Mouse (Mus musculus): ENCODE measurements around the gene Otud7b. TPM values are rescaled to one million over a fixed set of nuclear protein-coding genes. Genes with fewer than 3 reads are reported as not detected.

Gene Otud7b
- polyA plus RNA-seq, 1 experiment = 11.5 TPM

DNA sequence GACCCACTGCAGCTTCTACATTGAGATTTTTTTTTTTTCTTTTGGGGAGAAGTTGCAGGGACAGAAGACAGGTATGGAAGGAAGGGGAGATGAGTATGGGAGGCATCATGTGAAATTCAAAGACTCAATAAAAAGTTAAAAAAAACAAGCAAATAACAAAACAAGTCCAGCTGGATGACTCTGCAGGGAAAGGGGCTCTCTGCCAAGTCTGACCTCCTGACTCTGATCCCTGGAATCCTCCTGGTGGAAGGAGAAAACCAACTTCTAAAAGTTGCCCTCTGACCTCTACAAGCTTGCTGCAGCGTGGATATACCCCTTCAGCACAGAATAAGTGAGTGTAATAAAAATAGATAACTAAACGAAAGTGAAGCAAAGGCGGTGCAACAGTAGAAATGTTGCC, 25.6 kb upstream of the Otud7b start:
- TF ChIP-seq GATA1 (IDR thresholded peaks at IDR 0.05; ENCODE audit: low read length) = no peak

DNA sequence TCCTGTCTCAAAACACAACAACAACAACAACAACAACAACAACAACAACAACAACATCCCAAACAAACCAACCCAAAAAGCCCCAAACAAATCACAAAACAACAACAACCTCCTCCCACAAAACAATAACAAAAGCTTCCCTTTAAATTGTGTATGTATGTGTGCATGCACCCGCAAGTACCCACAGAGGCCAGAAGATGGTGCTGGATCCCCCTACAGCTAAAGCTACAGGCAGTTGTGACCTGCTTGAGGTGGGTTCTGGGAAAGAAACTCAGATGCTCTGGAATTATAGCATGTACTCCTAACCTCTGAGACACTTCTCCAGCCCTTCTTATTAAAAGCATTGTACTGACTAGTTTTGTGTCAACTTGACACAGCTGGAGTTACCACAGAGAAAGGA, 23.3 kb upstream of the Otud7b start:
- no peak for TF ChIP-seq GATA1 (IDR thresholded peaks at IDR 0.05; ENCODE audit: low read length)

DNA sequence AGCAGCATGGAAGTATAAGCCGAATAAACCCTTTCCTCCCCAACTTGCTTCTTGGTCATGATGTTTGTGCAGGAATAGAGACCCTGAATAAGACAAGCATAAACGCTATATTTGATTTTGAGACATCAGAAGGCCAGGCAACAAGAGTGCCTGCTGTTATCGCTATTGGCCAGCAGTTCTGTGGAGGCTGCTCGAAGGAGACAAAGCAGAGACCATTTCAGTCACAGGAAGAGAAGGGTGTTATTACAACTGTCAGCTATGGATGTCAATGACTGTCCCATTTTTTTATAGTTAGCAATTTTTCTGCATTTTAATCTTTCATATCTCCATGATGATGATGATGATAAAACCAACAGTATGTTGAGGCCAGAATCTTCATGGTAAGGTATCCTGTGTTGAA, 22.7 kb upstream of the Otud7b start:
- no peak for TF ChIP-seq GATA1 (IDR thresholded peaks at IDR 0.05; ENCODE audit: low read length)

GRCm38 (mm10) chr3:96082100-96082499, 22.2 kb upstream of the Otud7b start:
- TF ChIP-seq GATA1 (IDR thresholded peaks at IDR 0.05; ENCODE audit: low read length) = no peak

DNA sequence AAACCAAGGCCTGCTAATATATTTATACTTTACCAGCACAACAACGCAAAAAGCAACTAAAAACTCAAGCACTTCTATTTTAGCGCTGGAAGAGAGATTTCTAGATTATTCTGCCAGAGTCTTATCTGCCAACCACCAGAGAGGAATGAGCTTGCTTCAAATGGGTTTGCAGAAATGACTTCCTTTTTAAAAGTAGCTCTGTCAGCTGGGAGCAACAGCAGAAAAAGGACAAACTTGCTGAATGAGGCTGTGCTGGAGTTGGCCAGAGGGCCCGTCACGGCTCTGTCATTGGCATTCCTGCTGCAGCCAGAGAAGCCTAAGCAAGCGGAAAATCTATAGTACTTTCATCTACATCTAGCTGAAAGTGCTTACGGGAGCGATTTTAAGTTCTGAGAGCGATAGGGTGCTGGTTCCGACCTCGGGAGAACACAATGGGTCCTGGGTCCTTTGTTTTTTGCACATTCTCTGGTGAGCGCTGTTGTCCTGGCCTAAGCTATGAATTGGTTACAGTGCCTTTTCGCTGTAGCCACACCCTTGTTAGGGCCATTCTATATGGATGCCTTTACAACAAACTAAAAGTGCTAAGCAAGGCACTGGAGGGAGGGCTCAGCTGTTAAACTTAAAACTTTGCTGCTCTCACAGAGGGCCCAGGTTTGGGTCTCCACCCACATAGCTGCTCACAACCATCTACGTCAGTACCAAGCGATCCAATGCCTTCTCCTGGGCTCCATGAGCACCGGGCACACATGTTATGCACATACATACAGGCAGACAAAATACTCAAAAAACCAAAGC, 21.4 kb upstream of the Otud7b start:
- no peak for TF ChIP-seq GATA1 (IDR thresholded peaks at IDR 0.05; ENCODE audit: low read length)

- TF ChIP-seq GATA1 (IDR thresholded peaks at IDR 0.05; ENCODE audit: low read length) = no peak
These were observed 20.1 kb upstream of the Otud7b start for GRCm38 (mm10) chr3:96084146-96084755.

DNA sequence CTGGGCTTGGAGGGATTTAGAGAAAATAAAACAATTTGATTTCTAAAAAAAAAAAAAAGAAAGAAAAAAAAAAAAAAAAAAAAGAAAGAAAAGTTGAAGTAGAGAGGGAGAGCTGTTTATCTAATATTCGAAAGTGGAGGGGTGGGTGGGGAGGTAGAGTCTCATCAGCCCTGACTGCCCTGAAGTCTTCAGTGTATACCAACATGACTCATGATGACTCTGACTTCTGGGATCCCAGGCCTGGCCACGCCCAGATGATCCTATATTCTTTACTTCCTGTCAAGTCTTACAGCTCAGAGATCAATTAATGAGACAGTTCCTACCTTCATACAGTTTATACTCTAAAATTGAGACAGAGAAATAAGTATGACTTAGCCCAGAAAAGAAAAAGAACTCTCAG, 17.1 kb upstream of the Otud7b start:
- TF ChIP-seq GATA1 (IDR thresholded peaks at IDR 0.05; ENCODE audit: low read length) = no peak

GRCm38 (mm10) chr3:96087801-96088200, 16.5 kb upstream of the Otud7b start:
- TF ChIP-seq GATA1 (IDR thresholded peaks at IDR 0.05; ENCODE audit: low read length) = no peak

DNA sequence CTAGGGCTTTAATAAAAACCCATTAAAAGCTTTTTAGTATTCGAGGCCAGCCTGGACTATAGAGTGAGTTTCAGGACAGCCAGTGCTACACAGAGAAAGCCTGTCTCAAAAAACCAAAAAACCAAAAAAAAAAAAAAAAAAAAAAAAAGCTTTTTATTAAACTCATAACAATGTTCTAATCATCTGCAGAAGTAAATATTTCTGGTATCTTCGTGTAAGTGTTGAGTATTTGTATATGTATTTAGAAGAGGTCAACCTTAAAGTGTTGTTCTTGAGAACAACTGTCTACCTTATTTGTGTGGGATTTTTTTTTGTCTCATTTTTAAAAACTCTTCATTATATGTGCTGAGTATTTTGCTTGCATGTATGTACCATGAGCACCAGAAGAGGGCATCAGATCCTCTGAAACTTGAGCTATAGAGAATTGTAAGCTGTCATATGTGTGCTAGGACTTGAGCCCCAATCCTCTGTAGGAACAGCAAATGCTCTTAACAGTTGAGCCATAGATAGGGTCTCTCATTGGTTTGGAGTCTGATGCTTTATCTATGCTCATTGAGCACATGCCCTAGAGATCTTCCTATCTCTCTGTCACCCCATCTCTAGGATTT, 14.3 kb upstream of the Otud7b start:
- TF ChIP-seq GATA1 (IDR thresholded peaks at IDR 0.05; ENCODE audit: low read length) = no peak

GRCm38 (mm10) chr3:96091146-96091545, 13.2 kb upstream of the Otud7b start:
- TF ChIP-seq GATA1 (IDR thresholded peaks at IDR 0.05; ENCODE audit: low read length) = no peak

DNA sequence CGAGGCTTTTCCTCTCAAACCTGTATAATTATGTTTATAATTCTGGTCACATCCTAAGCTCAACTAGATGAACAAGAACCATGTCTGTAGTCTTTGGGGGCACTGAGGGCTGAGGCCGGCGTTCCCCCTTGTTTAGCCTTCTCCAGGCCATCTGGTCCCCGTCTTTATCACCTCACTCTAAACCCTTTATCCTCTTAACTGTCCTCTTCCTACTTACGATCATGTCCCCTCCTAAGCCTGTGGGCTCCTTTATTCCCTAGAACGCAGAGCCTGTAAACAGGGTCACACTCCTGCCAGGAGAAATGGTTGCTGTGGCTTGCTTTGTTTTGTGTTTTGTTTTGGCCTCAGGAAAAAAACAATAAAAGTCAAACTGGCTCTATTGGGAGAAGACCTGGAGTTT, 12.4 kb upstream of the Otud7b start:
- TF ChIP-seq GATA1 (IDR thresholded peaks at IDR 0.05; ENCODE audit: low read length) = no peak

GRCm38 (mm10) chr3:96093509-96093908, 10.8 kb upstream of the Otud7b start:
- no peak for TF ChIP-seq GATA1 (IDR thresholded peaks at IDR 0.05; ENCODE audit: low read length)

DNA sequence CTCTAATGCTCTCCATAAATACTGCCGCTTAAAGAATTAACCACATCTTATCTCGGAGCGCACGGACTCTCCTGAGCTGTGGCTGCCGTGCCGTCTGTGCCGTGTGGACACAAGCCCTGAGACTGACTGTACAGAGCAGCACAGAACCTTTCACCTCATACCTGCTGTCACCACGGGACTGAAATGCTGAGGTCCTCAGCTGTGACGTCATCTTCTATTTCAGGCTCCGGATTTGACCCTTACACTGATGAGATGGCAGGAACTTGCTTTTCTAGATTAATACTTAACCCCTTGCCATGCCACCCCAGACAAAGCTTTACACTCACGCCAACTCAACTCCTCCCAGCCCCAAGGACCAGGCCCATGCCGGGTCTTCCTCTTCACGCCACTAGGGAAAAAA, 10.1 kb upstream of the Otud7b start:
- TF ChIP-seq GATA1 (IDR thresholded peaks at IDR 0.05; ENCODE audit: low read length) = no peak

DNA sequence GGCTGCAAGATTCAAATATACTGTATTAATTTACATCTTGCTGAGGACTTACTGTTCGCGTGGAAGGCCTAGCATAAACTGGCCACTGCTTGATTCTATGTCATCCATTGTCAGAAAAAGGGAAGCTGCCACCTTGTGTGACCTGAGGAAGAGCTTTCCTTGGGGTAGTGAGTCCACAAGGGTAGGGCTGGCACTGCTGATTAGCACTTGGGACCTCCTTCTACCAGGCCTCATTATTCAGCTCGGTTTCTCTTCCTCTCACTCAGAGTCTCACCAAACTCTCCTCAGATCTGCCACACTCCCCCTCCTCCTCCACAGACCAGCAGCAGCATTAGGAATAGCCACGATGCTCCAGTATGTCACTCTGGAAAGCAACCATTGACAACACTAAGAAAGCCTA, 6.2 kb upstream of the Otud7b start:
- TF ChIP-seq GATA1 (IDR thresholded peaks at IDR 0.05; ENCODE audit: low read length) = no peak

DNA sequence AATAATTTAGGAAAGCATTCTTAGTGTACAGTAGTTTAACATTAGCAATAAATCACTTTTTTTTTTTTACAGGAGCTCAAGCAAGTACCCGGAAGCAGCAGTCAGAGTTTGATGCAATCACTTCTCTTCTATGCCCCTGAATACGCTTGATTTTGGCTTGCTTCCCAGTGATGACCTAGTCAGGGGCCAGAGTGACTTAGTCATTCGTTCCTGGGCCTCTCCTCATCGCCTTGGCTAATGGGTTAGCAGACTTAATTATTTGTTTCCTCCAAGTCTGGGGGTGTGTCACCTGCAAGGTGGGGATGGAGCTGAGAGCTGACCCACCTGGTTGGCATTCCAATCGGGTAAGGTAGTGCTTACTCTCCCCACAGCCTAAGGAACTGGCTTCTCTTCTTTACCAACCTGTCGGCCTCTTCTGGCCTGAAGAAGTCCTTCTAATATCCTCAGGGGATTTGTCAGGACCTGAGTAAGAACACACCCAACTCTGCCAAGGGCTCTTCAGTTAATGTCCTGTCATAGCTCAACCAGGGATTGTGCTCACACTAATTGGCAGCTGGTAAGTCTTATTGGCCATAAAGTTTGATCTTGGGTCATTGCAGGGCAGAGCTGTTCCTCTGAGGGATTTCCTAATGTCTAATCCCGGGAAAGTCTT, 5.6 kb upstream of the Otud7b start:
- TF ChIP-seq GATA1 (IDR thresholded peaks at IDR 0.05; ENCODE audit: low read length) = no peak
